Mouse (Mus musculus) MEL (cell line): ENCODE results near the gene Hinfp.

Experiments
- BHLHE40 ChIP-seq: IDR thresholded peaks from 2 replicates; pipeline ENCODE4 v1.6.1; 2012; ENCODE audit warnings: low read depth, mild to moderate bottlenecking, inconsistent platforms, low read length, improper control_type of control experiment, borderline replicate concordance
- CHD1 ChIP-seq: IDR thresholded peaks from 2 replicates; pipeline ENCODE4 v1.6.1; 2012; ENCODE audit warnings: low read depth, mild to moderate bottlenecking, inconsistent platforms, low read length, improper control_type of control experiment
- CTCF ChIP-seq, 3 experiments: IDR thresholded peaks in 2 of 3; conservative IDR thresholded peaks in 1 of 3; 2 replicates each; pipeline ENCODE4 v1.5.1; 2011 to 2012; ENCODE audit warnings: low read length in 3 of 3, low read depth in 2 of 3, mild to moderate bottlenecking in 2 of 3, improper control_type of control experiment in 1 of 3, inconsistent platforms in 1 of 3, mixed read lengths in 1 of 3, moderate library complexity in 1 of 3; ENCODE audit not compliant: control insufficient read depth in 1 of 3, insufficient read depth in 1 of 3, poor library complexity in 1 of 3, severe bottlenecking in 1 of 3
- GATA1 ChIP-seq: IDR thresholded peaks from 2 replicates; pipeline ENCODE4 v1.6.1; 2011; ENCODE audit warnings: low read depth, low read length, improper control_type of control experiment
- HCFC1 ChIP-seq: IDR thresholded peaks from 2 replicates; pipeline ENCODE4 v1.6.1; 2012; ENCODE audit warnings: low read depth, mild to moderate bottlenecking, inconsistent platforms, low read length, improper control_type of control experiment, moderate library complexity
- MAFK ChIP-seq: IDR thresholded peaks from 2 replicates; pipeline ENCODE4 v1.6.1; 2011; ENCODE audit warnings: low read depth, mild to moderate bottlenecking, low read length, improper control_type of control experiment, borderline replicate concordance
- MYC ChIP-seq: IDR thresholded peaks from 2 replicates; pipeline ENCODE4 v1.6.1; 2011; ENCODE audit warnings: low read depth, mild to moderate bottlenecking, low read length, improper control_type of control experiment, moderate library complexity
- NRF1 ChIP-seq: IDR thresholded peaks from 2 replicates; pipeline ENCODE4 v1.6.1; 2014; ENCODE audit warnings: low read depth, mild to moderate bottlenecking, inconsistent platforms, low read length, improper control_type of control experiment, moderate library complexity; ENCODE audit not compliant: poor library complexity, insufficient read depth, severe bottlenecking
- POLR2A ChIP-seq, 2 experiments: IDR thresholded peaks; 2 replicates each; pipeline ENCODE4 v1.6.1; 2011 to 2012; ENCODE audit warnings: low read length in 2 of 2, mild to moderate bottlenecking in 2 of 2, control low read depth in 1 of 2, improper control_type of control experiment in 1 of 2, low read depth in 1 of 2, moderate library complexity in 1 of 2; ENCODE audit not compliant: control insufficient read depth in 1 of 2, insufficient read depth in 1 of 2, poor library complexity in 1 of 2
- POLR2AphosphoS2 ChIP-seq: IDR thresholded peaks from 2 replicates; pipeline ENCODE4 v1.6.1; 2011; ENCODE audit warnings: low read length, improper control_type of control experiment
- RCOR1 ChIP-seq: IDR thresholded peaks from 2 replicates; pipeline ENCODE4 v1.6.1; 2012; ENCODE audit warnings: low read depth, mild to moderate bottlenecking, inconsistent platforms, low read length, improper control_type of control experiment
- TAL1 ChIP-seq: IDR thresholded peaks from 2 replicates; pipeline ENCODE4 v1.6.1; 2012; ENCODE audit warnings: mild to moderate bottlenecking, inconsistent platforms, low read length, moderate library complexity, mixed read lengths
- USF1 ChIP-seq: IDR thresholded peaks from 2 replicates; pipeline ENCODE4 v1.6.1; 2014; ENCODE audit warnings: low read depth, mild to moderate bottlenecking, inconsistent platforms, low read length, improper control_type of control experiment, moderate library complexity

GRCm38 (mm10) chr9:44310750-44311135 is 5.3 kb upstream of the Hinfp start:
- TF ChIP-seq RCOR1 (no peak), CTCF (IDR thresholded peaks at IDR 0.05 in 2 of 3, conservative IDR thresholded peaks at IDR 0.05 in 1 of 3; ENCODE audit: control insufficient read depth in 1 of 3, insufficient read depth in 1 of 3, low read depth in 2 of 3, low read length in 3 of 3, poor library complexity in 1 of 3, severe bottlenecking in 1 of 3) (no peak), GATA1 (no peak), NRF1 (no peak), POLR2A (IDR thresholded peaks at IDR 0.05; ENCODE audit: control insufficient read depth in 1 of 2, insufficient read depth in 1 of 2, low read depth in 1 of 2, low read length in 2 of 2, poor library complexity in 1 of 2) (no peak), BHLHE40 (no peak), CHD1 (no peak), POLR2AphosphoS2 (no peak), HCFC1 (no peak), TAL1 (no peak), MYC (no peak), MAFK (no peak), USF1 (no peak)
